Mouse (Mus musculus): ENCODE results near the gene Rtn4. TPM values are rescaled to one million over a fixed set of nuclear protein-coding genes. Genes with fewer than 3 reads are reported as not detected.
"Not testable (repeated sequence)": the region's sequence is repeated elsewhere in the genome, so short reads cannot be mapped to it uniquely, and the experiment has no call there.

The Rtn4 gene
- total RNA-seq (2021): 100 to 1,000 TPM; 456 to 473 TPM
- long read RNA-seq, experiment 1, full-length matches to known transcripts: 10 of 36 reads
- long read RNA-seq, experiment 1, partial matches to known transcripts: 4 of 36 reads
- long read RNA-seq, experiment 1, other reads (novel, unspliced or antisense): 22 of 36 reads
- long read RNA-seq, experiment 2, full-length matches to known transcripts: 23 of 57 reads
- long read RNA-seq, experiment 2, partial matches to known transcripts: 10 of 57 reads
- long read RNA-seq, experiment 2, other reads (novel, unspliced or antisense): 24 of 57 reads

DNA sequence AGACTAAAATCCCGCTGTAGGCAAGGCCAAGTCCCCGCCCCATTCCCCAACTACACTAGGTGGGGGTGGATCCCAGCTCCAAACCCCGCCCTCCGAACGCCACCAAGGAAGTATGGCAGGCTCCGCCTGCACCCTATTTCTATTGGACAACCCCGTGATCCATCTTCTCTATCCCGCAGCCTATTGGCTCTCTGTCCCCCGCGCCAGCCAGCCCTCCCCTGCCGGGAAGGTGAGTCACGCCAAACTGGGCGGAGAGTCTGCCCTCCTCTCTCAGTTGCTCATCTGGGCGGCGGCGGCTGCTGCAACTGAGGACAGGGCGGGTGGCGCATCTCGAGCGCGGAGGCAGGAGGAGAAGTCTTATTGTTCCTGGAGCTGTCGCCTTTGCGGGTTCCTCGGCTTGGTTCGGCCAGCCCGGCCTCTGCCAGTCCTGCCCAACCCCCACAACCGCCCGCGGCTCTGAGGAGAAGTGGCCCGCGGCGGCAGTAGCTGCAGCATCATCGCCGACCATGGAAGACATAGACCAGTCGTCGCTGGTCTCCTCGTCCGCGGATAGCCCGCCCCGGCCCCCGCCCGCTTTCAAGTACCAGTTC, at the start of gene Rtn4:
TSS of gene Rtn4 (plus strand) at position 265 of the 590 bp plus-strand sequence.
- no peak for TF ChIP-seq CTCF (conservative IDR thresholded peaks at IDR 0.05)
- DNase-seq (ENCODE audit: low spot score in 2 of 2): peak; percentile 97 to 99
- peak within 1 kb of the TSS; percentile 95 for H3K27ac ChIP-seq
- peak within 1 kb of the TSS; percentile 76 for H3K4me3 ChIP-seq

- no peak overlapping the region for H3K4me3 ChIP-seq
- DNase-seq (ENCODE audit: low spot score in 2 of 2): no peak
- TF ChIP-seq CTCF (conservative IDR thresholded peaks at IDR 0.05): no peak
- no peak overlapping the region for H3K27ac ChIP-seq
Measured at GRCm38 (mm10) chr11:29644421-29644820, 48.3 kb upstream of the Rtn4 start.

GRCm38 (mm10) chr11:29645411-29646066, 47.2 kb upstream of the Rtn4 start:
- DNase-seq (ENCODE audit: low spot score in 2 of 2): no peak
- Histone ChIP-seq H3K4me3 (no peak overlapping the region), H3K27ac (no peak overlapping the region)
- TF ChIP-seq CTCF (conservative IDR thresholded peaks at IDR 0.05): no peak

GRCm38 (mm10) chr11:29647568-29648319, 45.0 kb upstream of the Rtn4 start:
- Histone ChIP-seq H3K27ac (no peak overlapping the region), H3K4me3 (no peak overlapping the region)
- no peak for DNase-seq (ENCODE audit: low spot score in 2 of 2)
- no peak for TF ChIP-seq CTCF (conservative IDR thresholded peaks at IDR 0.05)

- H3K4me3 ChIP-seq; DNase-seq (ENCODE audit: low spot score in 2 of 2); H3K27ac ChIP-seq: not testable (repeated sequence)
Measured at GRCm38 (mm10) chr11:29655381-29655780, 37.4 kb upstream of the Rtn4 start.

DNA sequence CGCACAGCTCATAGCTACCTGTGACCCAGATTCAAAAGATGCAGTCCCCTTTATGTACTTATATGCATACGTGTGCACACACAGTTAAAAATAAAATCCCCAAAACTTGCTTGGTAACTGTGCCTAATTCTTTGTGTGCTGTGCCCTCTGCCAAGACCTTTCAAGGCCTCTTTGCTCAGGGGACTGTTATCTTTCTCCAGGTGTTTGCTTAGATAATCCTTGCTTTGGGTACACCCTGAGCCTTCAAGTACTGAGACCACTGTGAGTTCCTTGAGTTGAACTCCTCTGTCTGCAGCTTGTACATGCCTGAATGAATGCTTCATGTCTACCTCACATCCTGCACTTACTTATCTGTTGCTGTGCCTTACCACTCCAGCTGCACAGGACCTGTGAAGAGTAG, 32.0 kb upstream of the Rtn4 start:
- no peak for DNase-seq (ENCODE audit: low spot score in 2 of 2)
- no peak for TF ChIP-seq CTCF (conservative IDR thresholded peaks at IDR 0.05)
- H3K4me3 ChIP-seq: no peak overlapping the region
- no peak overlapping the region for H3K27ac ChIP-seq

DNA sequence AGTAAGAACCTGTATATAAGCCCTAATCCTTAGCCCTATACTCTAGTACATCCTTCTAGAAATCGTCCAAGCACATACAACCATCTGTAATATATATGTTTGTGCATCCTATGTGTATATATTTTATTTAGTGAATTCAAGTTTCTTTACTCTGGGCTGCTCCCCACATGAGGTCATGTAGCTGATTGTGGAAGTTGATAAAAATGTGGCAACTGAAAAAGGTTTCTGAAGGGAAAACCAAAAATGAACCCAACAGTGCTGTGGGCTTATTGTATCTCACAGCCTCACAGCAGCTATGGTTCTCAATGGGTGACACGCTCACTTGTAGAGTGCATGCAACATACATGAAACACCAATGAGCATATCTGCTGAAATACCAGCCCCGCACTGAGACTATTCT, 25.1 kb upstream of the Rtn4 start:
- TF ChIP-seq CTCF (conservative IDR thresholded peaks at IDR 0.05): no peak

GRCm38 (mm10) chr11:29669706-29670105, 23.0 kb upstream of the Rtn4 start:
- TF ChIP-seq CTCF (conservative IDR thresholded peaks at IDR 0.05): no peak
- no peak for DNase-seq (ENCODE audit: low spot score in 2 of 2)
- Histone ChIP-seq H3K4me3 (no peak overlapping the region), H3K27ac (no peak overlapping the region)

More for the DNA sequence above, 25.1 kb upstream of the Rtn4 start:
- Histone ChIP-seq H3K27ac (no peak overlapping the region), H3K4me3 (no peak overlapping the region)
- no peak for DNase-seq (ENCODE audit: low spot score in 2 of 2)

- H3K27ac ChIP-seq: no peak overlapping the region
- no peak overlapping the region for H3K4me3 ChIP-seq
- DNase-seq (ENCODE audit: low spot score in 2 of 2): no peak
- no peak for TF ChIP-seq CTCF (conservative IDR thresholded peaks at IDR 0.05)
Measured at GRCm38 (mm10) chr11:29673359-29673758, 19.4 kb upstream of the Rtn4 start.

GRCm38 (mm10) chr11:29676718-29677117, 16.0 kb upstream of the Rtn4 start:
- H3K4me3 ChIP-seq: no peak overlapping the region
- peak; percentile 59 for TF ChIP-seq CTCF (conservative IDR thresholded peaks at IDR 0.05)
- H3K27ac ChIP-seq: no peak overlapping the region
- DNase-seq (ENCODE audit: low spot score in 2 of 2): no peak

DNA sequence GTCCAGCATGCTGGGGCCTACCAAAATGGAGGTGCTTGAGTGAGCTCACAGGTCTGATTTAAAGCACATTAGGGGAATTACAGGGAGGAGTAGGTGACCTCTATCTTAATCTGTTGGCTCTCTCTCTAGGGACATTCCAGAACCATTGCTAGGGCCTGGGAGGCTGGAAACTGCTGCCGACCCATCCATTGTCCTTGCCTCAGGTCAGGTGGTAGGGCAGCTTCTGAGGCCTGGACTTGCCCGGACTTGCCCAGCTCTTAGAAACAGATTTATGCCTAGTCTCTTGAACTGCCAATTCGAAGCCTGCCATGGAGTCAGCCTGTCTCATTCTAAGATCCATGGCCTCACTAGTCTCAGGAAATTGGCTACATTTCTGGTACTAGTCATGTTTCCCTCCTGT, 12.8 kb upstream of the Rtn4 start:
- no peak for TF ChIP-seq CTCF (conservative IDR thresholded peaks at IDR 0.05)
- H3K27ac ChIP-seq: no peak overlapping the region
- DNase-seq (ENCODE audit: low spot score in 2 of 2): no peak
- H3K4me3 ChIP-seq: no peak overlapping the region

DNA sequence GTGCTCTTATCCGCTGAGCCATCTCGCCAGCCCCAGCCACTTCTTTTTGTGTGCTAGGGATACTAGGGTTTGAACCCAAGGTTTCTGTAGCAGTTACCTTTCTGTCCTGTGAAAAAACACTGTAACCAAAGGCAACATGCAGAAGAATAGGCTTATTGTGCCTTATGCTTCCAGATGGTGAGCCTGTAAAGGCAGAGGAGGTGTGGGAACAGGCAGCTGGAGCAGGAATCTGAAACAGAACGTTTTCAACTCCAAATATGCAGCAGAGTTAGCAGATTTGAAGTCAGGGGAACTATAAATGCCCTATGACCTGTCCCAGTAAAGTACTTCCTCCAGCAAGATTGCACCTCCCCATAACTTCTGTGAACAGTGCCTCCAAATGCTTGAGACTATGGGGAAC, 12.0 kb upstream of the Rtn4 start:
- peak overlapping the region; percentile 37; the same call in 1 of the 2 replicates for H3K27ac ChIP-seq
- TF ChIP-seq CTCF (conservative IDR thresholded peaks at IDR 0.05): no peak
- DNase-seq (ENCODE audit: low spot score in 2 of 2): peak; percentile 8 to 51
- H3K4me3 ChIP-seq: no peak overlapping the region

DNA sequence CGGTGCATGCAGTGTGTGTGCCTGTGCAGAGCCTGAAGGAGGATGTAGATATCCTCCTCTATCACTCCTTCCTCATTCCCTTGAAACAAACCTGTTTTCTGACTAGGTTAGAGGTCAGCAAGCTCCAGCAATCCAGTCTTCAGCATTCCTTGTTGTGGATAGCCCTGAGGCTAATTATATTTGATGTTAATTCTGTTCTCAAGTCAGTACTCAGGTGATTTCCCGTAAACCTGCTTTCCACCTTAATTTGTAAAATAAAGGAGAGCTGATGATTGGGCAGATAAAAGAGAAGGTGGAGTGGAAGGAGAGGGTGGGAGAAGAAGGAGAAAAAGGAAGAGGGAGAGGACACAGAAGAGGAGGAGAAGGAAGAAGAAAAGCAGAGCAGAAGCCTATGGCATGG, 8.5 kb upstream of the Rtn4 start:
- no peak for TF ChIP-seq CTCF (conservative IDR thresholded peaks at IDR 0.05)
- no peak for DNase-seq (ENCODE audit: low spot score in 2 of 2)
- no peak overlapping the region for H3K4me3 ChIP-seq
- H3K27ac ChIP-seq: no peak overlapping the region

Measured in layer of hippocampus, adult 2 months (tissue).